Mouse (Mus musculus) mouse embryonic stem cell (cell line): ENCODE results near the gene Prelid3b.

Source experiments
- in situ Hi-C, 2 experiments: fragments of 300-500 bp; cut with MboI; formaldehyde crosslinking; loops; 1 replicate in 1 of 2; 3 replicates in 1 of 2; pipeline ENCODE4 v1.14.3; 2019 to 2020; ENCODE audit warnings: low sequenced_read_pairs in 2 of 2, low pct_unique_long_range_greater_than_20kb in 1 of 2, mixed read lengths in 1 of 2; ENCODE audit not compliant: unreplicated experiment in 1 of 2

Prelid3b gene

DNA sequence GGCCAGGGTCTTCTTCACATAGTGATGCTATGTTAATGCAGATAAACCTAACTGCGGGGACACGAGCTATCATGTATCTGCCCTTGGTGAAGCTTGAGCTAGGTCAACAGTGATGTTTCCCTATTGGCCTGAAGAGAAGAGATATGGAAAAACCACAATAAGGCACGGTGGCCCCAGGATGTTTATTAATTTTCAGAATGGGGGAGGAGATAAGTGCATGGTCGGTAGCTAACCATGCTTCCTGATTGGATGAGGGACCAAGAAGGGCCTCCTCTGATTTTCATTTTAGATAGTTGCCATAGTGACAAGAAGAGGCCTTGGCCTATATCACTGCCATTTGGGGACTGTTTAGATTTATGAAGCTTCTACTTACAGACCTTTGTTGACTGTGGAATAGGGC lies 2.5 kb downstream of the Prelid3b start:
- in situ Hi-C loops: no loop called here

DNA sequence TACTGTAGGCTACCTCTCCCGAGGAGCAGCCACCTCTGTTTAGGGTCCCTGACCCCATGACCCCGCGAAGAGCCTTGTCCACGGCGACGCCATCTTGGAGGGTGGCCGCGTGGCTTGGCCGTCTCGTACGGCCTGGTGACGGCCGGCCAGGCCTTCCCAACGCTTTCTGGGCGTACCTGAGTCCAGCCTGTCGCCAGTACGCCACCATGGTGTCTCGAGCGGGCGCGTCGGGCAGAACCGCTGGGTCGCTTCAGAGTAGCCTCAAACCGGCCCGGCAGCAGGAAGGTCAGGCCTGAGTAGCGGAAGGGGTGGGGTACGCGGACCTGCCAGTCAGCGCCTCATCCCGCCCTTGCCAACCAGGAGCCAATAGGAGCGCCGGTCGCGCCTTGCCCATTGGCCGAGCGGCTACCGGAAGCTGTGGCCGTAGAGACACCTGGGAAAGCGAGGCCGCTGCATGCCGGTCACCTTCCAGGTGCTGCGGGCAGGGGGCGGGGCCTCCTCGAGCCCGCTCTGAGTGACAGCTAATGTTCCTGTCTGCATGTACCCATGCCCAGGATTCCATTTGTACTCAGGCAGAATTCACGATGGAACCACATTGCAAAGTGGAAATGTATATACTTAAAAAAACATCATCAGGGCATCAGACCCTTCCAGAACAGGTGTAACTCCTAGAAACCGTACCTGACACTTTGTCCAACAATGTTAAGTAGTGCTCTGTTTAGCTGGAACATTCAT lies 8.9 kb downstream of the Prelid3b start, which contains the start of gene Atp5e:
Gene Atp5e, minus strand, starts transcription at position 317 of the 735 bp plus-strand sequence.
- in situ Hi-C loops: no loop called here

DNA sequence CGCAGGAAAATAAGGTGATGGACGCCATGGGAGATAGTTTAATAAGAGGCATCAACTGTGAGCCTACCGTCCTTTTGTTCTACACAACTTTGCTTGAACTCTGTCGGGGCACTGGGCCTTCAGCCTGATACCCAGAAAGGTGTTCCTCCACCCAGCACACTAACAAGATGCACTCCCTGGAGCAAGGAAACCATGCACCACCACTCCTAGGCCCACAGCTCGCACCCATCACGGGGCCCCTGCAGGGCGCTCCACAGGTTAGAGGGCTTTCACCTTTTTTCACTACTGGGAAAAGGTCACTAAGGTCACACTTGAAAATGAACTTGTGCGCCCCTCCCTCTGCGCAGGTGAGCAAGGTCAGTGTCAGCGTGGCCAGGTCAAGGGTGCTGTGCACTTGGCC lies 9.5 kb downstream of the Prelid3b start:
- in situ Hi-C loops: no loop called here

DNA sequence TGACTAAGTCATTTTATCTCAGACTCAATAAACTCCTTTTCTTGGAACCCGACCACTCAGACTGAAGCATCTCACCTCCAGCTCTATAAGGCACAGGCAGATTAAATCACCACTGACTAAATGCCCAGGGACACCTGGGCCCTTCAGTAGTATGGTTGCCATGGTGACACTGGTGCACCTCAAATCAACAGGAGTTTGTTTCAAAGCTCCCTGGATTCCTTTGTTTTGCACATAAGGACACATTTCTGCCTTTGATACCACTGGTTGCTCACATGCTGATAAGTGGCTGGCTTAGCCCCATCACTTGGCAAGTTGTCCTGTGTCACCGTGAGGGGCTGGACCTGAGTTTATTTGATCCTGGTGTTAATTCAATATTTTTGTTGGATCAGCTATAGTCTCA lies 13.5 kb downstream of the Prelid3b start:
- in situ Hi-C loops: no loop called here

DNA sequence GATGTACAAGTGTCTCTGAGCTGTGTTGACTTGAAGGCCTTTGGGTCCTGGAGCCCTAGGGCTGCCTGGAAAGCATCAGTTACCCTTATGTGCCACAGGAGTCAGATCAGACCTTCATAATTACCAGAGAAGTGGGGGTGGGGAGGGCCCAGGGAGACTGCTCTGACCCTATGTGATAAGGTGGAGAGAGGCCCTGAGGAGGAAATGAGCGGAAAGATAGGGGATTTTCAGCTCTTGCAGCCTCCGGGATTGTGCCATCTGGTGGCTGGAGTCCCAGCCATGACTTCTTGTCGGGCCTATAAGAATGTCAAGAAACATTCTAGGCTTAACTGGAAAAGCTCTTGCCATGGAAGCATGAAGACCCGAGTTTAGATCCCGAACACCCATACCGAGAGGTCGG lies 19.2 kb downstream of the Prelid3b start:
- in situ Hi-C loops: no loop called here

DNA sequence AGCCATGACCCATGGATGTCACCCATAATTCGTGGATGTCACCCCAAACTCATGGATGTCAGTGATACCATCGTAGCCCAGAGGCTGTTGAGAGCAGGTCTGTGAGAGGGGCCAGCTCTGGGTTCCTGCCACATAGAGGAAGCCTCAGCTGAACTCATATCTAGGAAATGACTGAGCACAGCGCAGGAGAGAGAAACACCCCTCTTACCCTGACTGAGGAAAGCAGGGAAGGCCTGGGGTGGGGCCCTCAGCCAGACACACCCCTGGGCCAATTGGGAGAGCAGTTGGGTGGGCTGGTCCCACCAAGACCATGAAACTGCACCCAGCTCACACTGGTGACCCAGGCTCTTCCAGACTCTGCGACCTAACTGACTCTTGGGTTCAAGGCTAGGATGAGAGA lies 22.5 kb downstream of the Prelid3b start, which contains the start of gene Tubb1:
Gene Tubb1, plus strand, starts transcription at position 343 of the 400 bp plus-strand sequence.
- in situ Hi-C loops: no loop called here

DNA sequence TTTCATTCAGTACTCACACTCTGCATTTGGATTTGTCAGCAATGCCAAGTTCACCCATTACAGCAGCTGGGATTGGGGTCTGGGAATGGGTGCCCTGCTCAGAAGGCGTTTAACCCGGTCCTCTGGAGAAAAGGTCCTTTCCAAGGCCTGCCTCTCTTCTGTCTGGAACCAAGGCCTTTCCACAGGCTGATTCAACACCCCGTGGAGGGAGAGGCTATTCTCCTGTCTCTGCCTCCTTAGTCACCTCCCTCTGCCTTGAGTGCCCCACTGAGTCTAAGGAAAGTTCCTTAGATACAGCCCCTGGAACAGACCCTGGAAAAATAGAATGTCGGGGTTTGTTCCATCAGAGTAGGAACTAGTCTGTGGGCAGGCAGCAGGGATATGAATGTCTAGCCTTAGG lies 24.5 kb downstream of the Prelid3b start:
- in situ Hi-C loops: no loop called here

DNA sequence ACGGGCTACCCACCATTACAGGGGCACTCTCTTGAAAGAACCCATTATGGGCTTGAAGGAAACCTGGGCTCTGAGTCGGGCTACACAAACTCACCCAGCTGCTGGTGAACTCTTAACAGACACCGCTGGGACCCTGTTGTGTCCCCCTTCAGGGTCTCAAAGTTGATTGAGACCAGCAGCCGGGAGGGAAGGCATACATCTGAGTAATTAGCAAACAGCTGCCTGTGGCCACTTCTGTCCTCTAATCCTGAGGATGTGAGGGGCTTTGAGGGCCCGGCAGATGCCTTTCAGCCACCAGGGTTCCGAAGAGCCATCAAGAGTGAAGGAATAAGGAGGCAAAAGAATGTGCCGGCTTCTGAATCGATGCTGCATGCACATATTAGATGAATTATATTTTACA lies 26.0 kb downstream of the Prelid3b start:
- in situ Hi-C loops: no loop called here

DNA sequence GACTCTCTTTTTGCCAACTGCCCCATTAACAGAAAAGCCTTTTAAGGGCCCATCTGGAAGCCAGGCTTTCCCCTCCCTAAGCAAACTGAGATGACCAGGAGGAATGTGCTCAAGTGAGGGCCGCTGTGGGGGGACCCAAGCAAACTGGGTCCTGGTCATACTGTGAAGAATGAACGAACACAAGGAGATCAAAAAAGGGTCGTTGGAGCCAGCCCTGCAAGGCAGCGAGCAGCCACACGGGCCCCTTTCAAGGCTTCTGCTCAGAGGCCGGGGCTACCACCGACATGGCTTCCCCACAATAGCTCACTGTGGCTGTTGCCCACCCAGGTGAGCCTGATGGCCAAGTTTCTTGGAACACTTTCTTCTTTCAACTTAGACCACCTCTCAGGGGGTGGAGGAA lies 26.4 kb downstream of the Prelid3b start:
- in situ Hi-C loops: no loop called here

DNA sequence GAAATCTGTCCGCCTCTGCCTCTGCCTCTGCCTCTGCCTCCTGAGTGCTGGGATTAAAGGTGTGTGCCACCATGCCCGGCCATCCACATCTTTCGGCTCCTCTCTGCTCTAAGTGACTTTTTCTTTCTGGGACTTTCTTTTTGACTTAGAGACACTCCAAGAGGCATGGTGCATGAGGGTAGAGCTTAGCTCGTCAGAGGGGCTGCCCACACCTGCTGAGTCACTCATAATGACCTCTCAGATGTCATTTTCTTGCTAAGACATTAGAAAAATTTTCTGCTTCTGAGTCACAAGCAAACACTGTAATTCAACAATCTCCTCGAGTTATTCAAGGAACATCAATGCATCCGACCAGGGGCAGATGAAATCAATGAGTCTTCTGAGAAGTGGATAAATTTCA lies 27.9 kb downstream of the Prelid3b start:
- in situ Hi-C loops: no loop called here

DNA sequence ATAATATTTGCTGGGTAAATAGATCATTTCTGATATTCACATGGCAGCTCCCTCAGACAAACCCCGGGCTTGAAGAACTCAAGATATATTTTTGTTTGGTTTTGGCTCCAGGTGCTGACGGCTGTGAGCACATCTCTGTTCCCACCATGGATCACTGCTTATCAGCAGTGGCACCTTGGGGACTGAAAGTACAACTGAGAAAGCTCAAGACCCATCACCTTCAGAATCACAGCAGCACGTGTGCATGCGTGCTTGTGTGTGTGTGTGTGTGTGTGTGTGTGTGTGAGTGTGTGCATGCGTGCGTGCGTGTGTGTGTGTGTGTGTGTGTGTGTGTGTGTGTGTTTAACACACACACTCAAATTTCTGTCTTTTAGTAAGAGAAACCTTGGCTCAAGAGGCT lies 28.5 kb downstream of the Prelid3b start:
- in situ Hi-C loops: no loop called here

DNA sequence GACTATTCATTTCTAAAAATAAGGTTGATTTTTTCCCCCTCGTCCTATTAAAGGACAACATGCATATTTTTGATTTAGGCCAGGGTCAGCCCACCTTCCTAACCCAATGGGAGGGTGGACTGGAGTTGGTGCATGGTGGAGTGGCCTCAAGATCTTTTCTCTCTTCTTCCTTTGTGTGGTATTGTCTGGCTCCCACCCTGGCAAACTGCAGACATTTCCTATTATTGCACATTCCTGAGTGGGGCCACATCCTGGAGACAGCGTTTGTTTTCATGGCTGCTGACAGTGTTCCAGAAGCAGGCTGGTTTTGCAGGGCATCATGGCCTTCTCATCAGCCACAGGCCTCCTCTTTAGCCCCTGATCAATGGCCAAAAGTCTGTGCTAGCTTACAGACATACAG lies 29.8 kb downstream of the Prelid3b start:
- in situ Hi-C loops: no loop called here

DNA sequence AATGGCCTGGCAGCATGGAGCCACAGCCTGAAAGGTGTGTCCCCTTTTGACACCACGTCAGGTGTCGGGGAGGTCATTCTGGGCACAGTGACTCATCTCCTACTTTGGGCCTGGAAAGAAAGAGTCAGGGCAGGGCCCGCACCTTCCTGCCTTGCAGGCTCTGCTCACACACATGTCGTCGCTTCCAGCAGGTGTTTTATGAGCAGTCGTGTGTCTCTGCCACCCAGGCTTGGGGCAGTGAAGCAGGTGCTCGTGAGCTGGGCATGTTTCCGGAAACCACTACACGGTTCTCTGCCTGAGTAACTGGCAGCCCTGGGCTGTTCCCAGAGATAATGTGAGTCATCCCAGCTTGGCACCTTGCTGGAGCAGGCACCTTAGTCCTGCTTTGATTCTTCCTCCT lies 30.4 kb downstream of the Prelid3b start:
- in situ Hi-C loops: no loop called here

DNA sequence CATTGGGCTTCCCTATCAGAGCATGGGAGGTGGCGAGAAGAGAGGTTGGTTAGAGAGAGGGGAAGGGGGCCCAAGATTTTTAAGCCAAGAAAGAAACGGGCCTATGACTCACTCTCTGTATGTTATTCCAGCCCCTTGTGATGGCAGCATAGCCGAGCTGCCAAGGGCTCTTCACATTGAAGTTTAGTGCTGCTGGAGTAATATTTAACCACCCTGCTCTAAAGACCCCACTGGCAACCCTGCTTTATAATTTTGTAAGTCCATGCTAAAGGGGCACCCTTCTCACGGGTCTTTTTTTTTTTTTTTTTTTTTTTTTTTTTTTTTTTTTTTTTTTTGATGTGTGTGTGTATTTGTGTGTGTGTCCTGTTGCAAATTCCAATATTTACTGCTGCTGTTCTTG lies 31.0 kb downstream of the Prelid3b start:
- in situ Hi-C loops: no loop called here

DNA sequence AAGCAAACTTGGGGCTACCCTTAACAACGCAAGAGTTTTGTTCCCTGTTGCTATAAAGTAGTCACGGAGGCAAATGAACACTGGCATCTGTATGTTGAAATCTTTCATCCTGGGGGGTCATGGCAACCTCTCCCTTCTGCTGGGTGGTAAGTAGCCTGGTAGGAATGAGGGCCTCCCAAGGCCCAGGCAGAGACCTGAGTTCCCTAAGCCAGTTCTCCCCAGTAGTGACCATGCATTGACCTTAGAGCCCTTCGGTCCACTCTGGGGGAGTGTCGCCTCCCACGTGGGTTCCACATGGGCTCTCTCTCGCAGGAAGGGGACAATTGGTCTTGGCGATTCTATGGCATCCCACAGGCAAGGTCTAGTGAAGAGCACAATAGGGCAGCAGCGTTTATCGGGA lies 32.9 kb downstream of the Prelid3b start:
- in situ Hi-C loops: no loop called here

DNA sequence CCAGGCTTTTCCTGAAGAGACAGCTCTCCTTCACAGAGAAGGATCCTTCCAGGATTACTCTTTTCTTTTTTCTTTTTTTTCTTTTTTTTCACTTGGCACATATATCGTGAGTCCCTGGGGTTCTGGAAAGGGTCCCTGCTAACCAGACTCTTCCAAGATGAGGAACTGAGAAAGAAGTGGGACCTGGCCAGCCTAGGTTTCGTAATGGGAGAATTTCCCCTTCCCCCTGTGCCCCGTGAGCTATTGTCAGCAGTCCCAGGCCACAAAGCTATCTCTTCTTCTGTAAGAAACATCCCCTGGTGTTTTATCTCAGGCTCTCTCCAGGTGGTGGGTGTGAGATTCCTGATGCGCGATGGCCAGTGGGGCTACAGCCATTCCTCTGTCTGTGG lies 33.4 kb downstream of the Prelid3b start:
- in situ Hi-C loops: no loop called here

DNA sequence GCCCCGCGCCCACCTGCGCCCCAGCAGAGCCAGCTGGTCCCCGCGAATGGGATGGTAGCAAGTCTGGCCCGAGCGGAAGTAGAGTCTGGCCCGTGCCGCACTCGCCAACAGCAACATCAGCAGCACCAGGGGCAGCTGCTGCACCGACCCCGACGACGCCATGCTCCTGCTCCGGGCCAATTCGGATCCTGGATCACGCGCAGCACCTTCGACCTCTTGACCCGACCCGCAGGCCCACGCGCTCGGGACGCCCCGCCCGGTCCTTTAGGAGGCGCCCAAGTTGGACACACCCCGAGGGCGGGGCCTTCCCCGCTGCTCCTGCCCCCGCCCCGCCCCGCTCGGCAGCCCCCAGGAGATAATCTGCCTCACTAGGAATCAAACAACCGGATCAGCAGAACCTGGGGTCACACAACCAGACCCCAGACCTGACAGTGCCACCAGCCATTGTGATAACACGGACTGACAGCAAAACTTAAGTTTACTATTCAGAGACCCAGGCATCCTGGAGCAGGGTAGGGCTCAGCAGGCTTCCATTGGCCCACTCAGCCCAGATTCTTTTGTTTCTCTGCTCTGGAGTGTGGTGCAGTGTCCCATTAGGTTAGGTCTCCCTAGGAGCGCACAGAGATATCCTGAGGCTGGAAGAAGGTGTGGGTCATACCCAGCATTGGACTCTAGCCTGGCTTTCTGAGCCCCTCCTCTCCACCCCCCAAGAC lies 34.0 kb downstream of the Prelid3b start, which contains the start of gene Ctsz:
Gene Ctsz, minus strand, starts transcription at position 303 of the 713 bp plus-strand sequence.
- in situ Hi-C loops: no loop called here

DNA sequence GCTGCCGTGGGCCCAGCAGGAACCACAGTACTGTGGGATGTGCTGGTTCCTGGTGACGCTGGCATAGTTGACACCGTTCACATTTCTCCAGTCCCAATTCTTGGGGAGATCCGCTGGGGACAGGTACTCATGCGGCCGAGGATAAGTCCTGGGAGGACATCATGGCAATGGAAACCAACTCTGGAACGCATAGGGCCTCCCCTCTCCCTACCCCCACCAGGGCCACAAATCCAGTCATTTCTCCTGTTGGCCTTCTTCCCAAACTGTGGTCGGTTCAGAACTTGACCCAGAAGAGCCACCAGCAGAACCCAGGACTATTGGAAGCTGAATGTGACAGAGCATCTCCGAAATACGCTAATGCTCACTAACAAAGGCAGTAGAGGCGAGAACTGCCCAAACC lies 34.7 kb downstream of the Prelid3b start:
- in situ Hi-C loops: no loop called here

DNA sequence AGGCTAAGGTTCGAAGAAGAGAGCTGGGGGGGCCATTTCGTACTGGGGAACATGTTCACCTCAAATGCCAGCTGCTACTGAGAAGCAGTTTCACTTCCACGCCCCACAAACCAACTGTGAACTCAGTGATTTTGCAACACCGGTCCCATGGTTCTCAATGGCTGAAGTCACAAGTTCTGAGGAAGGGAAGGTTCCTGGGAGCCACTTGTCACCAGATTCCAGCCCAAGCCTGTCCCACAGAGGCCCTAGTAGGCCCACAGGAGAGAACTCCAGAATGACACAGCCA lies 35.2 kb downstream of the Prelid3b start:
- in situ Hi-C loops: no loop called here
